Mouse (Mus musculus) natural killer cell, adult 2 months (primary cell): Measurements from ENCODE around the gene Auts2.

Experiments used
- DNase-seq, 2 experiments: peaks; one replicate each; pipeline ENCODE4 v3.0.0; 2022; ENCODE audit warnings: low spot score in 2 of 2

The Auts2 gene

GRCm38 (mm10) chr5:131677518-131677917 is 865.6 kb downstream of the Auts2 start:
- DNase-seq = no peak

- no peak for DNase-seq
Measured at GRCm38 (mm10) chr5:131673696-131674095, 869.4 kb downstream of the Auts2 start.

- DNase-seq = no peak
Measured at GRCm38 (mm10) chr5:131665068-131665467, 878.1 kb downstream of the Auts2 start.

GRCm38 (mm10) chr5:131664657-131665056 is 878.5 kb downstream of the Auts2 start:
- DNase-seq = no peak

GRCm38 (mm10) chr5:131662657-131663056 is 880.5 kb downstream of the Auts2 start:
- no peak for DNase-seq

- no peak for DNase-seq
Measured at GRCm38 (mm10) chr5:131658822-131659515, 884.2 kb downstream of the Auts2 start.

GRCm38 (mm10) chr5:131654206-131654605 is 888.9 kb downstream of the Auts2 start:
- no peak for DNase-seq

GRCm38 (mm10) chr5:131650381-131650891 is 892.7 kb downstream of the Auts2 start:
- DNase-seq = no peak

- no peak for DNase-seq
Measured at GRCm38 (mm10) chr5:131647683-131648119, 895.4 kb downstream of the Auts2 start.

- no peak for DNase-seq
Measured at GRCm38 (mm10) chr5:131647104-131647682, 896.0 kb downstream of the Auts2 start.

GRCm38 (mm10) chr5:131646192-131646775 is 896.9 kb downstream of the Auts2 start:
- no peak for DNase-seq

GRCm38 (mm10) chr5:131645341-131646191 is 897.6 kb downstream of the Auts2 start:
- no peak for DNase-seq

GRCm38 (mm10) chr5:131644331-131644730 is 898.8 kb downstream of the Auts2 start:
- DNase-seq = no peak

- no peak for DNase-seq
Measured at GRCm38 (mm10) chr5:131643176-131644174, 899.7 kb downstream of the Auts2 start.

- no peak for DNase-seq
Measured at GRCm38 (mm10) chr5:131642752-131643151, 900.4 kb downstream of the Auts2 start.

- no peak for DNase-seq
Measured at GRCm38 (mm10) chr5:131636431-131636830, 906.7 kb downstream of the Auts2 start.

GRCm38 (mm10) chr5:131634731-131635130 is 908.4 kb downstream of the Auts2 start:
- DNase-seq = no peak

- DNase-seq = no peak
Measured at GRCm38 (mm10) chr5:131631998-131632379, 911.2 kb downstream of the Auts2 start.

GRCm38 (mm10) chr5:131631038-131631997 is 911.8 kb downstream of the Auts2 start:
- DNase-seq = no peak

- DNase-seq = no peak
Measured at GRCm38 (mm10) chr5:131630577-131630976, 912.6 kb downstream of the Auts2 start.
